Mouse (Mus musculus) Muller cell, postnatal 12 days (primary cell): ENCODE data around the gene Notum.
A peak's percentile ranks its signal among the peaks of the same experiment; 100 is the strongest.

Source experiments
- DNase-seq: peaks from one replicate; pipeline ENCODE4 v3.0.0-alpha.2; 2015; ENCODE audit errors: inconsistent ontology term

The Notum gene

GRCm38 (mm10) chr11:120617519-120618112 lies 43.4 kb downstream of the Notum start, which contains the start of gene Pcyt2:
Pcyt2 (minus strand) TSS chr11:120617936.
- DNase-seq = peak; percentile 91

- DNase-seq = no peak
Measured at GRCm38 (mm10) chr11:120616617-120617294, 44.2 kb downstream of the Notum start.

- no peak for DNase-seq
Measured at GRCm38 (mm10) chr11:120615606-120616203, 45.3 kb downstream of the Notum start.

- no peak for DNase-seq
Measured at GRCm38 (mm10) chr11:120615167-120615566, 45.8 kb downstream of the Notum start.

- DNase-seq = no peak
Measured at GRCm38 (mm10) chr11:120613976-120614375, 47.0 kb downstream of the Notum start.

- DNase-seq = no peak
Measured at GRCm38 (mm10) chr11:120613481-120613972, 47.4 kb downstream of the Notum start.

GRCm38 (mm10) chr11:120612763-120613162 lies 48.2 kb downstream of the Notum start:
- peak; percentile 71 for DNase-seq

GRCm38 (mm10) chr11:120610477-120611046 lies 50.4 kb downstream of the Notum start:
- DNase-seq = no peak

- no peak for DNase-seq
Measured at GRCm38 (mm10) chr11:120609250-120609649, 51.7 kb downstream of the Notum start.

GRCm38 (mm10) chr11:120608241-120609034 lies 52.5 kb downstream of the Notum start, which contains the start of gene Npb:
Npb (plus strand) TSS chr11:120608477.
- no peak for DNase-seq

GRCm38 (mm10) chr11:120606764-120607163 lies 54.2 kb downstream of the Notum start:
- no peak for DNase-seq

GRCm38 (mm10) chr11:120605667-120606066 lies 55.3 kb downstream of the Notum start:
- no peak for DNase-seq
